Mouse (Mus musculus) small intestine, adult 2 months (tissue): ENCODE measurements around the gene Ccdc85b.

Source experiments
- CTCF ChIP-seq: fragments of 200-500 bp; IDR thresholded peaks from 2 replicates; pipeline ENCODE4 v1.5.1; 2012; ENCODE audit warnings: low read depth, mild to moderate bottlenecking, control low read depth, inconsistent platforms, low read length, moderate library complexity, mixed read lengths; ENCODE audit not compliant: insufficient replicate concordance, insufficient read length; ENCODE audit errors: extremely low read depth
- POLR2A ChIP-seq: fragments of 200-500 bp; IDR thresholded peaks from 2 replicates; pipeline ENCODE4 v1.6.1; 2012; ENCODE audit warnings: low read depth, mild to moderate bottlenecking, control low read depth, inconsistent platforms, low read length, moderate library complexity

DNA sequence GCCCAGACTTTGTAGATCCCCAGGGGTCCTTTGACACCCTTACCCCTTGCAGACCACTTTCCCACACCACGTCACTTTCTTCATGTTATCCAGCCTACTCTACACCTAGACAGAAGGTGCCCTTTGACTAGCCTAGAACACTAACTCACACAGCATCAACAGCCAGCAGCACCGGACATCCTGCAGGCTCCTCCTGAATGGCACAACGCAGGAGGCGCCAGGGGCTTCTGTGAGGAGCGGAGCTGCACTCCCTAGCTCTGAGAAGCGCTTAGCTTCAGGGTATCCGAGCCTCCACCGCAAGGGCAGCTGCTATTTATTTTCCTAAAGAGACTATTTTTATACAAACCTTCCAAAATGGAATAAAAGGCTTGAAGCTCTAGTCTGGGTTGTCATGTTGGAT is 2.1 kb downstream of the Ccdc85b start:
- TF ChIP-seq CTCF (no peak), POLR2A (no peak)
